Mouse (Mus musculus) CD4-positive, CD25-positive, alpha-beta regulatory T cell, adult 4 months (primary cell): ENCODE data around the gene Tmem150a. TPM values are rescaled to one million over a fixed set of nuclear protein-coding genes. Genes with fewer than 3 reads are reported as not detected.

Experiments used
- ATAC-seq: one replicate; pipeline ENCODE4 v1.8.0; 2017
- polyA plus RNA-seq, 2 experiments: library from polyadenylated mRNA; unstranded; fragments of 100-300 nt; shearing (Covaris generic); gene quantifications; one replicate each; pipeline ENCODE4 v1.2.1; 2017

The Tmem150a gene
- polyA plus RNA-seq, 2 experiments from 2014 or later, result 0.57 to 1.6 TPM

- no peak for ATAC-seq
Measured at GRCm38 (mm10) chr6:72352636-72353405, 2.4 kb upstream of the Tmem150a start.

DNA sequence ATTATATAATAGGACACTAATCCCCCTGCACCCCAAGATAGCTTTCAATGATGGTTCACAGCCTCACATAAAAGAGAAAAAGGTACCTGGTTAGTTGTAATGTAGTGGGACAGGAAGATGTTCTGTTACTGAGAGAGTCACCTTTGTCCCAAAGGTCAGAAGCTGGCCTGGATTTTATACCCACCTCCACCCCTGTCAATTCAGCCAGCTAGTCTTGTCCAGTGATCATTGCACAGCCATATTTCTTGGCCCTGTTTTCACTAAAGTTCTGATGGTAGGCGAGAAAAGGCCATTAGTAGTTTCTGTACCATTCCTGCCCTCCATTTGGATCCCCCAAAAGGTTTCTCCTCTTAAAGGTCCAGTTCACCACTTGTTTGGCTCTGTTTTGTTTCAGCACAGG lies 1.2 kb upstream of the Tmem150a start:
- no peak for ATAC-seq

DNA sequence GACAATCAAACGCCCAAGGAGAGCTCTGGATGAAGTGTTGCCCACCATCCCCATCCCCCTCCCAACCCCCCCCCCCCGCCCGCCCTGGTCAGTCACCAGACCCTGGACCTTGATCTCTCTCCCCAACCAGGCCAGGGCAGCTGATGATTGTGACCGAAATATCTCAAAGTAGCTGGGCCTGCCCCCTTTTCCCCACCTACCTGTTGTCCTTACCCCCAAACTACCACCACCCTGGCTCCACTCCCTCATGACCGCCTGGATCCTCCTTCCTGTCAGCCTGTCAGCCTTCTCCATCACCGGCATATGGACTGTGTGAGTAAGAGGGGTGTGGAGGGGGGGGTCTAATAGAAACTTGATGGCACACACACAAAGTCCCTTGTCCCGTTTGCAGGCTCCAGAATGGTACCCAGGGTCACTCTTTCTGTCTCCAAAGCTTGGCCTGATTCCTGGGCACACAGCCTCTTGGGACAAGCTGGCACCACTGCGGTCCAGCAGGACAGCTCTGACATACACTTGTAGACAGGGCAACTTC lies 820 bp downstream of the Tmem150a start:
- ATAC-seq, result no peak

DNA sequence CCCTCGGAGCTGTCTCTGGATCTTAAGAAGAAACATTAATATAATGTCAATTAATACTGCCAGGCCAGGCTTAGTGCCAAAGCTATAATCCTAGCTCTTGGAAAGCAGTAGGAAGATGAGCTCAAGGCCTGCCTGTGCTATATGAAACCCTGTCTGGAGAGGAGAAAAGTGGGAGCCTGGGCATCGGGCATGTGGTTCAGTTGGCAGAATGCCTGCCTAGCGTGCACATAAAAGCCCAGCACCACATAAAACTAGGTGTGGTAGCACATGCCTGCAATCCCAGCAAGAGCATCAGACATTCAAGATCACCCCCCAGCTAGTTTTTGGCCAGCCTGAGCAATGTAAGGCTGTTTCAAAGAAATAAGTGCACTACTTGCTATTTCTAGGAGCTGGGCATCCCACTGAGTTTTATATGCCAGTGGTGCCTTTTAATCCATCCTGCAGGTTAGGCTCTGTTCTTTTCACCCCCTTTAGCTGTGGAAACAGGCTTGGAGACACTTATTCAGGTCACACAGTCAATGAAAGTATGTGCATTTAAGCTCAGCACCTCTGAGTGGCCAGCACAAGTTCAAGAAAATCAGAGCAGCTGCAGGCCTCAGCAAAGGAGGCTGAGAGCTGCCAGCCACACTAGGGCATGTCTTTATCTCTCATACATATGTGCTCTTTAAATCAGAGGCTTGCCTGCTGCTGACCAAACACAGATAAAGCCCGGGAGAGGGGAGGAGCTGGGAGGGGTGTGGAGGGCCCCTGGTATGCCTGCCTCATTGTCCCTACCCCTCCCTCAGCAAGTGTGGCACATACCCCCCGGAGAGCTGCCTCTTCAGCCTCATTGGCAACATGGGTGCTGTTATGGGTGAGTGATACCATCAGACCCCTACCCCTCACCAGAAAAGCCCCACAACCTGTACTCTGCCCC lies 2.2 kb downstream of the Tmem150a start:
- no peak for ATAC-seq

DNA sequence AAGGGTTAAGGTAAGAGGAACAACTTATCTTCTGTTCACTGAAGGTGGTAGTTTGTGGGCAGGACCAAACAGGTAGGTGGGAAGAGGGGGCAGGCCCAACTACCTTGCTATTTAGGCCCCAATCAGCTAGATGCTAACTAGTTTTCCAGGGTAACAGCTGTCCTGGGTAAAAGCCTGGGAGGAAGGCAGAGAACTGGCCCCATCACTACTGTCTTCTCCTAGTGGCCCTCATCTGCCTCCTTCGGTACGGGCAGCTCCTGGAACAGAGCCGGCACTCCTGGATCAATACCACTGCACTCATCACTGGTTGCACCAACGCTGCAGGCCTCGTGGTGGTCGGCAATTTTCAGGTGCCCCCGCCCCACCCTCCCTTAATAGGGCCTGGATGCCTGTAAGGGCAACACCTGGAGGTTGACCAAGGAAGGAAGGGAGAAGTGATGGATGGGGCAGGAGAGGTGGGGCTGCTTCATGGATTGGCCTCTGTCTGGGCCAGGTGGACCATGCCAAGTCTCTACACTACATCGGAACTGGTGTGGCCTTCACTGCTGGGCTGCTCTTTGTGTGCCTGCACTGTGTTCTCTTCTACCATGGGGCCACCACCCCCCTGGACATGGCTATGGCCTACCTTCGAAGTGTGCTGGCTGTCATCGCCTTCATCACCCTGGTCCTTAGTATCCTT lies 3.0 kb downstream of the Tmem150a start:
- ATAC-seq, result no peak

GRCm38 (mm10) chr6:72359343-72359742 lies 4.1 kb downstream of the Tmem150a start:
- no peak for ATAC-seq

GRCm38 (mm10) chr6:72359891-72360598 lies 4.8 kb downstream of the Tmem150a start:
- no peak for ATAC-seq

DNA sequence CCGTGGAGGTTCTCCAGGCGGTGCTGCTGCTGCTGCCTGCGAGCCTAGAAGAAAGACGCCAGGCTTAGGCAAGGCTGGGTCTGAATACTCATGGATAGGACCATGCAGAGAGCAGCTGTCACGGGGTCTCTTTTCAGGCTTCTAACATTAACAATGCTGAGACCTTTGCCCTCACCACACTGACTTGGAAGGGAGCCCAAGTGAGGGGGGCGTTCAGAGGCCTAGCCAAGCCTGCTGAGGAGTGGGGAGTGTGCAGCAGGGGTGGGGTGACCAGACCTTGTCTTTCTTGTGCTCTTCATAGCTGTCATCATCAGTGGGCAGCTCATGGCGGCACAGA lies 5.3 kb downstream of the Tmem150a start:
- no peak for ATAC-seq

- no peak for ATAC-seq
Measured at GRCm38 (mm10) chr6:72361121-72361551, 5.9 kb downstream of the Tmem150a start.

DNA sequence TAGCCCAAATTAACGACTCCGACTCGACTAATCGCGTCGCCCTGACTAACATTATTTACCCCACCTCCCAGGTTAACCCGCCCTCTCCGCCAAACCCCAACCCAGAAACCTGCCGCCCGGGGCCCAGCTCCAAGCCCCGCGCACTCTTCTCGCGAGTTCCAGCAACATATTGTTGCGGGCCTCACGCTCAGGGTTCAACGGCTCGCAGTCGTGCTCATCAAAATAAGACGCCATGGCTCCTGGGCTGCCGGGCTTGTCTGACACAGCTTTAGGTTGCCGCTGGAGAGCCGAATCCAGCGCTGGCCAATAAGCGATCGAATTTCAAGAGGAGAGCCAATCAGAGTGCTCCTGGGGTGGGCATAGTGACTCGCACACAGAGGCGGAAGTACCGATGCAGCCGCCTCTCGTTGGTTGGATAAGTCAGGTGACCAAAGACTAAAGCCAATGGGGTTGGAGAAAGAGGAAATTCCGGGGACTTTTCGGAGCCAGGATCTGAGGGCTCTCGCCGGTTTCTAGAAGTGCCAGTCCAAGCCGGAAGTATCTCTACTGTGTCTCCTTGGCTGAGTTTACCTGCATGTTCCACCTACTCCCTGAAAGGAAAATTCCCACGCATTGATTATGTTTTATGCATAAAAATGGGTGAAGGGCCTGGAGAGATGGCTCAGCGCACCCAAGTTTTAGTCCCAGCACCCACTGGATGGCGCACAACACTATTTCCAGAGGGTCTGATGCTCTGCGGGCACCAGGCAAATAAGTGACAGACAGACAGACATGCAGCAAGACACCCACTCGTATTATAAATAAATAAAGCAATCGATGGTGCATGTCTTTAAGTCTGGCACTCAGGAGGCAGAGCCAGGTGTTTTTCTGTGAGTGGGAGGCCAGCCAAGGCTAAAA lies 7.1 kb downstream of the Tmem150a start:
- peak; percentile 98 for ATAC-seq

- ATAC-seq, result no peak
Measured at GRCm38 (mm10) chr6:72364009-72364408, 8.8 kb downstream of the Tmem150a start.

GRCm38 (mm10) chr6:72364985-72365384 lies 9.7 kb downstream of the Tmem150a start:
- ATAC-seq, result no peak

GRCm38 (mm10) chr6:72366304-72366703 lies 11.1 kb downstream of the Tmem150a start:
- no peak for ATAC-seq

- no peak for ATAC-seq
Measured at GRCm38 (mm10) chr6:72366844-72367443, 11.7 kb downstream of the Tmem150a start, which contains the start of gene Rnf181. Gene Rnf181, minus strand, starts transcription at chr6:72366956.

- ATAC-seq, result no peak
Measured at GRCm38 (mm10) chr6:72367460-72367974, 12.3 kb downstream of the Tmem150a start.

DNA sequence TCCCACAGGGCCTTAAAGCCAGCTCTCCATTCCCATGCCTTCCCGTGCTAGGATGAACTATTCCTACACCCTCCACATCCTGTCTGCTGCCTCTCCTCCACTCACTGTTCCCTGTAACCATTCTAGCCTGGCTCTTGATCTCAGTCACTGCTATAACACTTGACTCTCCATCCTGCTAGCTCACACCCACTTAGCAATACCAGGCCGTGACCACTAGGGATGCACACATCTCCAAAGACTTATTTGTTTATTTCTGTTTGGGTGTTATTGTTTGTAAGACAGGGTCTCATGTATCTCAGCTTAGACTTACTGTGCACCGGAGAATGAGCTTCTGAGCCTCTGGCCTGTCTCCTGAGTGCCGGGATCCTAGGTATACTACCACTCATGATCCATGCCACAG lies 14.3 kb downstream of the Tmem150a start:
- peak; percentile 62 for ATAC-seq

GRCm38 (mm10) chr6:72370091-72370490 lies 14.8 kb downstream of the Tmem150a start:
- ATAC-seq, result no peak

DNA sequence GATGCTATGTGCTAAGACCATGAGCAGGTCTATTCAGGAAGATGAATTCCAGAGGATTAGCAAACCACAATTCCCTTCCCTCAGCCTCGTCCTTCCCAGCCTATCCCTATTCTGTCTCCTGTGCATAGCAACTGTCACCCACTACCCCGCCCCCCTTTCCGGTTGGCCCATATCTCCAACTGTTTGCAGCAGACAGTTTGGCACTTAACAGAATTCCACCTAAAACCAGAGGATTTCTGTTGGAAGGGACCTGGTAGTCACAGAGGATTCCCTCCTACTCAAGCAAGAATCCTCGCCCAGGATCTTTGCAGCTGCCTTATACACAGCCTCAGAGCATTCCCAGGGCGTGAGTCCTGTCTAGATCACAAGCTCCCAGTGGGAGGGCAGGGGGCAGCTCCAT lies 15.9 kb downstream of the Tmem150a start:
- no peak for ATAC-seq

GRCm38 (mm10) chr6:72371571-72371970 lies 16.3 kb downstream of the Tmem150a start:
- ATAC-seq, result no peak

GRCm38 (mm10) chr6:72373184-72373583 lies 17.9 kb downstream of the Tmem150a start:
- no peak for ATAC-seq
